Mouse (Mus musculus) kidney, adult 2 months (tissue): ENCODE measurements around the gene Fh1. TPM values are rescaled to one million over a fixed set of nuclear protein-coding genes. Genes with fewer than 3 reads are reported as not detected.

ENCODE experiments used
- DNase-seq: peaks from one replicate; pipeline ENCODE4 v3.0.0; 2021
- H3K27ac ChIP-seq: fragments of 200-500 bp; 2 replicates; pipeline ENCODE4 v1.5.1; 2012; ENCODE audit warnings: low read depth, low read length, control low read depth, inconsistent platforms; ENCODE audit not compliant: insufficient read depth
- H3K27me3 ChIP-seq: fragments of 200-500 bp; replicated peaks from 2 replicates; pipeline ENCODE4 v1.6.1; 2012; ENCODE audit warnings: mild to moderate bottlenecking, moderate library complexity, low read length, inconsistent platforms; ENCODE audit not compliant: control insufficient read depth, insufficient read depth
- H3K36me3 ChIP-seq: fragments of 200-500 bp; 2 replicates; pipeline ENCODE4 v1.6.1; 2012; ENCODE audit warnings: mild to moderate bottlenecking, moderate library complexity, low read length, inconsistent platforms; ENCODE audit not compliant: control insufficient read depth, insufficient read depth
- H3K4me1 ChIP-seq: fragments of 200-500 bp; 2 replicates; pipeline ENCODE4 v1.6.1; 2011; ENCODE audit warnings: low read length; ENCODE audit not compliant: control insufficient read depth, insufficient read depth
- H3K4me3 ChIP-seq: fragments of 200-500 bp; 2 replicates; pipeline ENCODE4 v1.5.1; 2011; ENCODE audit warnings: mild to moderate bottlenecking, low read depth, low read length, control low read depth; ENCODE audit not compliant: insufficient read depth
- CTCF ChIP-seq: fragments of 200-500 bp; conservative IDR thresholded peaks from 2 replicates; pipeline ENCODE4 v1.5.1; 2011; ENCODE audit warnings: low read depth, mild to moderate bottlenecking, control low read depth, low read length, moderate library complexity, mixed read lengths; ENCODE audit not compliant: insufficient read depth, insufficient read length
- POLR2A ChIP-seq: fragments of 200-500 bp; IDR thresholded peaks from one replicate; pipeline ENCODE4 v1.6.1; 2011; ENCODE audit warnings: low read depth, low read length, control low read depth
- WGBS: fragments of 180-500 bp; shearing (Covaris S2); methylation state at CpG from one replicate; pipeline ENCODE4 v1.1.7; 2018; 5-methylcytosine and 5-hydroxymethylcytosine counted together
- polyA plus RNA-seq: library from polyadenylated mRNA; depleted of rRNA; stranded (reverse); fragments of >200 nt; gene quantifications from 2 replicates; pipeline ENCODE4 v1.2.3, GENCODE M21; 2012; rRNA removed

Gene Fh1
- 117 and 181 TPM in 2 replicates for polyA plus RNA-seq

GRCm38 (mm10) chr1:175625257-175625879 lies at the start of gene Fh1:
Gene Fh1 (minus strand): TSS chr1:175625635.
- Histone ChIP-seq H3K4me1 (peaks cover 16% of the 10 kb centered on the region), H3K27ac (peak within 1 kb of the TSS; percentile 62), H3K27me3 (no peaks in the 10 kb centered on the region), H3K36me3 (no peaks in the 10 kb centered on the region), H3K4me3 (peak within 1 kb of the TSS; percentile 77)
- DNase-seq: peak; percentile 99
- WGBS: under 1% methylated on average over 58 of the region's 58 CpGs
- TF ChIP-seq POLR2A: peak; percentile 96
- TF ChIP-seq CTCF: no peak

- TF ChIP-seq POLR2A: no peak
- TF ChIP-seq CTCF: no peak
- Histone ChIP-seq H3K36me3 (no peaks in the 10 kb centered on the region), H3K4me1 (no peaks in the 10 kb centered on the region; the same call in 1 of the 2 replicates), H3K27ac (no peak overlapping the region), H3K27me3 (no peaks in the 10 kb centered on the region), H3K4me3 (no peak overlapping the region)
- 75% methylated on average over 6 of the region's 6 CpGs for WGBS
- no peak for DNase-seq
Observed at GRCm38 (mm10) chr1:175675116-175675515, 49.7 kb upstream of the Fh1 start.

- H3K27ac ChIP-seq: no peak overlapping the region
- H3K36me3 ChIP-seq: no peaks in the 10 kb centered on the region
- no peak for DNase-seq
- no peaks in the 10 kb centered on the region for H3K27me3 ChIP-seq
- 66% methylated on average over 7 of the region's 7 CpGs for WGBS
- H3K4me3 ChIP-seq: no peak overlapping the region
- no peak for TF ChIP-seq CTCF
- TF ChIP-seq POLR2A: no peak
- H3K4me1 ChIP-seq: no peaks in the 10 kb centered on the region; the same call in 1 of the 2 replicates
Observed at GRCm38 (mm10) chr1:175673563-175674325, 48.3 kb upstream of the Fh1 start.

- 19% methylated on average over 1 of the region's 1 CpGs for WGBS
- TF ChIP-seq CTCF: no peak
- TF ChIP-seq POLR2A: no peak
- no peaks in the 10 kb centered on the region for H3K36me3 ChIP-seq
- no peak for DNase-seq
- H3K4me3 ChIP-seq: no peak overlapping the region
- H3K4me1 ChIP-seq: no peaks in the 10 kb centered on the region; the same call in 1 of the 2 replicates
- H3K27me3 ChIP-seq: no peaks in the 10 kb centered on the region
- no peak overlapping the region for H3K27ac ChIP-seq
Observed at GRCm38 (mm10) chr1:175671626-175672025, 46.2 kb upstream of the Fh1 start.

- DNase-seq: no peak
- Histone ChIP-seq H3K36me3 (no peaks in the 10 kb centered on the region), H3K4me3 (no peak overlapping the region), H3K4me1 (peaks cover 3% of the 10 kb centered on the region; the same call in 1 of the 2 replicates), H3K27me3 (no peaks in the 10 kb centered on the region), H3K27ac (no peak overlapping the region)
- WGBS: 83% methylated on average over 7 of the region's 7 CpGs
- no peak for TF ChIP-seq POLR2A
- TF ChIP-seq CTCF: no peak
Observed at GRCm38 (mm10) chr1:175670042-175670441, 44.6 kb upstream of the Fh1 start.

GRCm38 (mm10) chr1:175669456-175669855 lies 44.0 kb upstream of the Fh1 start:
- Histone ChIP-seq H3K27ac (no peak overlapping the region), H3K27me3 (no peaks in the 10 kb centered on the region), H3K36me3 (no peaks in the 10 kb centered on the region), H3K4me1 (peaks cover 3% of the 10 kb centered on the region; the same call in 1 of the 2 replicates), H3K4me3 (no peak overlapping the region)
- no peak for DNase-seq
- 93% methylated on average over 3 of the region's 3 CpGs for WGBS
- no peak for TF ChIP-seq POLR2A
- TF ChIP-seq CTCF: no peak

- H3K4me1 ChIP-seq: peaks cover 3% of the 10 kb centered on the region; the same call in 1 of the 2 replicates
- no peak overlapping the region for H3K4me3 ChIP-seq
- 61% methylated on average over 5 of the region's 5 CpGs for WGBS
- H3K27me3 ChIP-seq: no peaks in the 10 kb centered on the region
- H3K27ac ChIP-seq: no peak overlapping the region
- DNase-seq: peak; percentile 51
- no peaks in the 10 kb centered on the region for H3K36me3 ChIP-seq
- TF ChIP-seq POLR2A (no peak), CTCF (peak; percentile 47)
Observed at GRCm38 (mm10) chr1:175668666-175669405, 43.4 kb upstream of the Fh1 start.
